Mouse (Mus musculus) cerebellum, adult 2 months (tissue): ENCODE results near the gene Ostc.

ENCODE experiments used
- CTCF ChIP-seq: fragments of 200-500 bp; IDR thresholded peaks from 2 replicates; pipeline ENCODE4 v1.5.1; 2011; ENCODE audit warnings: low read depth, mild to moderate bottlenecking, control low read depth, low read length, moderate library complexity, borderline replicate concordance; ENCODE audit not compliant: insufficient read depth
- POLR2A ChIP-seq: fragments of 200-500 bp; IDR thresholded peaks from 2 replicates; pipeline ENCODE4 v1.6.1; 2011; ENCODE audit warnings: low read length, control low read depth, borderline replicate concordance; ENCODE audit not compliant: insufficient read depth

DNA sequence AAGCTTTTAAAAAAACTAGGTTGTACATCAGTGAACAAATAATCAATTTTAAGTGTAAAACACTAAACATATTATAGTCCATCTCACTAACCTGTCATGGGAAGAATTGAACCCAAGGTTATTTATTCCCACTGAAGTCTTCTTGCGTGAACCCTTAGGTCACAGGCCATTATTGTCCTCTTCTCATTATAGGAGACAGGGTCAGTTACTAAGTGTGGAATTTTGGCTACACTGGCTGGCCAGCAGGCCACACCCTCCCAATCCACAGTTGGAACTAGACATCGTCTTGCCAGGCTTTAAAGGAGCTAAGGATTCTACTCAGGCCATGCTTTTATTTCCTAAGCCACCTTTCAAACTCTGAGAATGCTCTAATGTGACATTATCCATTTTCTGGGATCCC lies 16.5 kb upstream of the Ostc start:
- TF ChIP-seq POLR2A (no peak), CTCF (no peak)
